Mouse (Mus musculus) kidney, embryonic 16.5 days (tissue): ENCODE results near the gene Ptpdc1. TPM values are rescaled to one million over a fixed set of nuclear protein-coding genes. Genes with fewer than 3 reads are reported as not detected.
A peak's percentile ranks its signal among the peaks of the same experiment; 100 is the strongest.

Experiments used
- ATAC-seq: fragments of 200-750 bp; cut with Nextera tagmentation; 2 replicates; pipeline ENCODE4 v1.8.0; 2017; ENCODE audit warnings: moderate TSS enrichment; ENCODE audit not compliant: low FRiP score, low TSS enrichment
- H3K27ac ChIP-seq: fragments of 300-500 bp; sonication (generic); 2 replicates; pipeline ENCODE4 v1.5.1; 2014; ENCODE audit warnings: low read length
- H3K27me3 ChIP-seq: fragments of 300-500 bp; sonication (generic); 2 replicates; pipeline ENCODE4 v1.6.1; 2014; ENCODE audit warnings: low read length, control low read depth, mixed read lengths; ENCODE audit not compliant: insufficient read depth
- H3K36me3 ChIP-seq: fragments of 300-500 bp; sonication (generic); 2 replicates; pipeline ENCODE4 v1.6.1; 2014; ENCODE audit warnings: low read length, control low read depth, mixed read lengths; ENCODE audit not compliant: insufficient read depth
- H3K4me1 ChIP-seq: fragments of 300-500 bp; sonication (generic); 2 replicates; pipeline ENCODE4 v1.6.1; 2014; ENCODE audit warnings: low read length, control low read depth, mixed read lengths; ENCODE audit not compliant: insufficient read depth
- H3K4me2 ChIP-seq: fragments of 300-500 bp; sonication (generic); replicated peaks from 2 replicates; pipeline ENCODE4 v1.6.1; 2014; ENCODE audit warnings: low read depth, low read length
- H3K4me3 ChIP-seq: fragments of 300-500 bp; sonication (generic); 2 replicates; pipeline ENCODE4 v1.5.1; 2014; ENCODE audit warnings: mild to moderate bottlenecking, low read length
- H3K9ac ChIP-seq: fragments of 300-500 bp; sonication (generic); replicated peaks from 2 replicates; pipeline ENCODE4 v1.6.1; 2014; ENCODE audit warnings: low read length
- H3K9me3 ChIP-seq: fragments of 300-500 bp; sonication (generic); 2 replicates; pipeline ENCODE4 v1.6.1; 2016; ENCODE audit warnings: low read length, control low read depth
- WGBS: fragments of 180-500 bp; shearing (Covaris S2); extraction: QIAGEN DNeasy Blood & Tissue Kit; methylation state at CpG from one replicate; pipeline ENCODE4 v1.1.7; 2014; 5-methylcytosine and 5-hydroxymethylcytosine counted together
- polyA plus RNA-seq: library from polyadenylated mRNA; unstranded; fragments of >200 nt; fragmentation: Nextera tagmentation; extraction: Ambion mirVana; gene quantifications from 2 replicates; pipeline ENCODE4 v1.2.1, GENCODE M21; 2015

Gene Ptpdc1
- polyA plus RNA-seq, 1 experiment from 2014 or later = 12.3 TPM

DNA sequence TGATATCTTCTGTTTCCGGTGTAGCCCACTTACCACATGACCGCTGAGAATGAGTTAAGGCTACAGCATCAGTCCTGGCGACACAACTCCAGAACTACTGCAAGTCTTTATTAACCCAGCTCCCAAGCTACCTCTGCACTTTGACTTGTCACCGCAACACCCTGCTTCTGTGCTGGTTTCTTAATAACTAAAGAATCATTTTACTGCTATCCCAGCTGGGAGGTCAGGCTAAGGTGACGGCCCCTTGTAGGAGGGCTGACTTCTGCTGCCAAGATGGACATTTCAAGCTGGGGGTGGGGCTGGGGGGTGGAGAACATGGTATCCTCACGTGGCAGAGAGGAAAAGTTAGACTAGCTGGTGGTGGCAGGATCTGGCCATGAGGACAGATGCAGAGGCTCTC is 50.7 kb downstream of the Ptpdc1 start:
- Histone ChIP-seq H3K4me3 (no peak overlapping the region), H3K27ac (peak overlapping the region; percentile 69; the same call in 1 of the 2 replicates), H3K36me3 (no peaks in the 10 kb centered on the region), H3K9ac (no peak overlapping the region), H3K4me1 (peaks cover 25% of the 10 kb centered on the region), H3K9me3 (no peaks in the 10 kb centered on the region), H3K4me2 (no peak overlapping the region), H3K27me3 (no peaks in the 10 kb centered on the region)
- ATAC-seq = peak; percentile 47; the same call in 1 of the 2 replicates
- WGBS = 40% methylated on average over 6 of the region's 6 CpGs

DNA sequence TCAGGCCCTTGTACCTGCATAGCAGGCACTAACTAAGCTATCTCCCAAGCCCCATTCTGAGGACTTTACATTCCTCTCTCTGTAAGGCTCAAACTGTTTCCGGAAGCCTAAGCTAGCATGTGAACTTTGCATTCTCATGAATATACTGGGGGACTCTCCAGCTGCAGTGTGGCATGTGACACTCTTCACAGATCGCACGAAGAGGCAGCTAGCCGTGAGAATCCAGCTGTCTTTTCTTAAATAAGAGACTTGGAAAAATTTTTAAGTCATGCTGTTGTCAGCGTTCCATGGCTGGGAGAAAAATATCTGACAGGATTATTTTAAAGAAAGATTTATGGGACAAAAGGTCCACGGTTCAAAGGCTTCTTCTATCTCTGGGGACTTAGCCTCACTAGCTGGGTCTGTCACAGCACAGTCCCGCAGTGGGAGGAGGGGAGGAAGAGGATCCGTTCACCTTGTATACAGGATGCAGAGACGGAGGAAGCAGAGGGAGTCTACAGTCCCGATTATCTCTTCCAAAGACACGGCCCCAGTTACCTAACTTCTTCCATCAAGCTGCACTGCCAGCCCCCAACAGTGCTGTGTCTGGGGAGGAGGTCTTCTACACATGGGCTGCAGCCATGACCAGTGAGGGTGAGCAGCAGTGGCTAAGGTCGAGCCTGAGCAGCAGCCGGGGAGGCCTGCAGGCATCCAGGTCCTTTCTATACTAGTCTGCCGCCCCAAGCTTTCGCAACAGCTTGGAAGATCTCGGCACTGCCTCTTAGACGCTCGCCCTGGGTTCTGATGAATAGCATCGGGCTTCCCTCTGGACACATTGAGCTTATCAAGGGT is 51.7 kb downstream of the Ptpdc1 start:
- Histone ChIP-seq H3K27ac (peak overlapping the region; percentile 69), H3K4me1 (peaks cover 25% of the 10 kb centered on the region), H3K36me3 (no peaks in the 10 kb centered on the region), H3K4me2 (peak overlapping the region; percentile 37), H3K9ac (peak overlapping the region; percentile 23; the same call in 1 of the 2 replicates), H3K4me3 (no peak overlapping the region), H3K27me3 (no peaks in the 10 kb centered on the region), H3K9me3 (no peaks in the 10 kb centered on the region)
- WGBS = 30% methylated on average over 19 of the region's 19 CpGs
- ATAC-seq = peak; percentile 79

DNA sequence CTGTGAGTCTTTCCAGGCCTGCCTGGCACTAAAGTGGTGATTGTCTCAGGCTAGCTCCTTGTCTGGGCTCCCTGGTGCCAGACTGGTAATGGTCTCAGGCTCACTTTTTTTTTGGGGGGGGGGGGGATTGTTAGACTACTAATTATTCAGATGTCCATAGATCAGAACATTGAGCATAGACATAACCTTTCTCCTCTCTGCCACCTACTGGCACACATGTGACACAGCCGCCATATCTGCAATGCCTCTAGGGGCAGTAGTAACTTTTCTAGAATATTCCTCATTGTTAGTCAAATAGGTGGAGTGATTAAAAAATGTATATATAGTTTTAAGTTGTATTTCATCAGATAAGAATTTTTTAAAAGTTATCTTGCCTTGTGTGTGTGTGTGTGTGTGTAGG is 53.3 kb downstream of the Ptpdc1 start:
- no peak for ATAC-seq
- no peak overlapping the region for H3K4me3 ChIP-seq
- peaks cover 22% of the 10 kb centered on the region for H3K4me1 ChIP-seq
- H3K27ac ChIP-seq = no peak overlapping the region
- WGBS = 85% methylated on average over 1 of the region's 1 CpGs
- H3K4me2 ChIP-seq = no peak overlapping the region
- no peak overlapping the region for H3K9ac ChIP-seq
- H3K36me3 ChIP-seq = no peaks in the 10 kb centered on the region
- H3K9me3 ChIP-seq = no peaks in the 10 kb centered on the region
- H3K27me3 ChIP-seq = no peaks in the 10 kb centered on the region

DNA sequence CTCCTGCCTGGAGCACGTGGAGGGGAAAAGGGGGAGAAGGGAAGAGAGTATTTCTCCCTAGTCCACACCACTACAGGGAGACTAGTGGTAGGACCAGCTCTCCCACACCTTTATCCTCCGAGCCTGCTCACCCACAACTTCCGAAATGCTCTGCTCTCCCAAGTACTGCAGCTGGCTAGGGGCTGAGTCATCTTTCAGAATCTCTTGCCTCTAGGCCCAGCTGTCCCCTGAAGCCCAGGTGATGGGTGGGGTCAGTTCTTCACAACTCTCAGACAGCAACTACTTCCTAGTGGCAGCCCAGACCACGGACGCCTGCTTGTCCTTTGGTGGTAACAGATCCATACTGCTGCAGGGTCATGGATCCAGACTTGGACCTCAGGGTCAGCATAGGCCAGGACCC is 54.2 kb downstream of the Ptpdc1 start:
- no peaks in the 10 kb centered on the region for H3K9me3 ChIP-seq
- H3K4me2 ChIP-seq = no peak overlapping the region
- no peak for ATAC-seq
- H3K36me3 ChIP-seq = no peaks in the 10 kb centered on the region
- no peaks in the 10 kb centered on the region for H3K27me3 ChIP-seq
- 79% methylated on average over 5 of the region's 5 CpGs for WGBS
- H3K9ac ChIP-seq = no peak overlapping the region
- H3K4me1 ChIP-seq = peaks cover 24% of the 10 kb centered on the region
- no peak overlapping the region for H3K27ac ChIP-seq
- no peak overlapping the region for H3K4me3 ChIP-seq

DNA sequence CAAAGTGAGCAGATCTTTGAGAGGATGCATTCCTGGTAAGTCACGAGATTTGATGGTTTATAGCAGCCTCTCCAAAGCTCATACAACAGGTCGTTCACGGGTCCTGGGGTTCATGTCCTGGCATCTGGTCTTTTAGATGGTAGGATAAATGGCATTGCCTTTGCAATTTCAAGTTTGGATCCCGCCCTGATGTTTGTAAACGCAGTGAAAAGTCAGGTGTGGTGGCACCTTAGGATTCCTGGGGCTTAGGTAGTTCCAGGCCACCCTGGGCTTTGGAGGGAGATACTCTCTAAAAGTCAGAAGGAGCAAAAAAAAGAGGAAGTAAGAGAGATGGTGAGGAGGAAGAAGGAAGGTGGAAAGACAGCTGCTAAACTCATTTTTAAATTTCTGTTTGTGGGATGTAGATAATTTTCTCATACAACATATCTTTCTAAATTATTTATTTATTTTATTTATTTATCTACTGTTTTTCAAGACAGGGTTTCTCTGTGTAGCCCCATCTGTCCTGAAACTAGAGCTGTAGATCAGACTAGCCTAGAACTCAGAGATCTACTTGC is 55.8 kb downstream of the Ptpdc1 start:
- no peak for ATAC-seq
- no peaks in the 10 kb centered on the region for H3K36me3 ChIP-seq
- no peaks in the 10 kb centered on the region for H3K27me3 ChIP-seq
- no peak overlapping the region for H3K4me2 ChIP-seq
- no peak overlapping the region for H3K9ac ChIP-seq
- no peak overlapping the region for H3K4me3 ChIP-seq
- H3K9me3 ChIP-seq = no peaks in the 10 kb centered on the region
- peaks cover 25% of the 10 kb centered on the region for H3K4me1 ChIP-seq
- H3K27ac ChIP-seq = no peak overlapping the region
- WGBS = 84% methylated on average over 5 of the region's 5 CpGs

DNA sequence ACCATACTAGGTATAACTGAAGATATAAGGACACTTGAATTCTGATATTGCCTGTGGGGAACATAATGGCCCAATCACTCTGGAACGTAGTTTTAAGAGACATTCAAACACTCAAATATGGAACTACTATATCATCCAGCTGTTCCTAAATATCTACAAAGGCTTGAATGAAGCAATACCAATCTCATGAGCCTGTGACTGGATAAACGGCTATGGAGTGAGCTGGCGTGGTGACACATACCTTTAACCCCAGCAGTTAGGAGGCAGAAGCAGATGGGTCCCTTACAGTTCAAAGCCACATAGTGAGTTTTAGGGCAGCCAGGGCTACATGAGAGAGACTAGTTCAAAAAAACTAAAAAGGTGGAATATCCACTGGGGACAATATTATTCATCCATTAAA is 57.8 kb downstream of the Ptpdc1 start:
- Histone ChIP-seq H3K4me3 (no peak overlapping the region), H3K4me1 (peaks cover 9% of the 10 kb centered on the region; the same call in 1 of the 2 replicates), H3K27me3 (no peaks in the 10 kb centered on the region), H3K27ac (no peak overlapping the region; the same call in 1 of the 2 replicates), H3K36me3 (no peaks in the 10 kb centered on the region), H3K4me2 (no peak overlapping the region), H3K9me3 (no peaks in the 10 kb centered on the region), H3K9ac (no peak overlapping the region)
- no peak for ATAC-seq
- 77% methylated on average over 3 of the region's 3 CpGs for WGBS

DNA sequence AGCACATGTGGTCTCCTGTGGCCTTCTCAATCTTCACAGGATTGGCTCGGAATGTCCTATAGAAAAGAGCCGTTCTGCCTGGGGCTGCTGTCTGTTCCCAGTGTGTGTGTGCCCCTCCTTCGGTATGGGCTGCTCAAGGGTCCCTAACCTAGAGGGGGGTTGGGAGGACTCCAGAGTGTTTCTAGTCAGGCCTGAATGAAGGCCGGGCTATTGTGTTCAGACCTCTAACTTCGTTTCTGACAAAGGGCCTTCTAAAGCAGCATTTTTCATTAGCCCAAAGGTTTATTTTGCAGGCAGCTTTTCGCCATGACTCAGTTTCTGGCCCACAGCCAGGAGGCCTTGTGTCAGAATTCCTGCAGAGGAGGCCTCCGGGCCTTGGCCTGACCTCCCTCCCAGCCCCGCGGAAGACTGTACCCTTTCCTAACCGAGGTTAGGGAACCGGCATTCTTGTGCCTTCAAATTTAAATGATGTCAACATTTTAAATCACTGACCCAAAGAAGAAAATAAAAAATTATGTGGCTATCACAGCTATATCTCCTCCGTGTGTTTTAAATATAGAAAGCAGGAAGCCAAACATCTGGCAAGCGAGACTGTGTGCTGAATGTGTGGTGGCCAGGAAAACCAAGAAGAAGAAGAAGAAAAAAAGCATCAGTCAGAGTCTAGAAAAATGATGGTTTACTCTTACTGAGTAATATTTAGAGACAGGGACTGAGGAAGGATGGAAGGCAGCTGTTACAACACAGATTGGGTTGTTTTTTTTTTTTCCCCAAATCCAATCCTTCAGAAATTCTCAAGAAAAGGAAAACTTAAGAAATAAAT is 59.1 kb downstream of the Ptpdc1 start:
- Histone ChIP-seq H3K4me1 (peaks cover 9% of the 10 kb centered on the region; the same call in 1 of the 2 replicates), H3K27ac (peak overlapping the region; percentile 93), H3K4me3 (no peak overlapping the region), H3K9ac (peak overlapping the region; percentile 55), H3K27me3 (no peaks in the 10 kb centered on the region), H3K9me3 (no peaks in the 10 kb centered on the region), H3K4me2 (0 out of 2 replicates have a peak overlapping the region, but pooled peaks have one; percentile 9), H3K36me3 (no peaks in the 10 kb centered on the region)
- WGBS = 27% methylated on average over 13 of the region's 13 CpGs
- ATAC-seq = peak; percentile 90

DNA sequence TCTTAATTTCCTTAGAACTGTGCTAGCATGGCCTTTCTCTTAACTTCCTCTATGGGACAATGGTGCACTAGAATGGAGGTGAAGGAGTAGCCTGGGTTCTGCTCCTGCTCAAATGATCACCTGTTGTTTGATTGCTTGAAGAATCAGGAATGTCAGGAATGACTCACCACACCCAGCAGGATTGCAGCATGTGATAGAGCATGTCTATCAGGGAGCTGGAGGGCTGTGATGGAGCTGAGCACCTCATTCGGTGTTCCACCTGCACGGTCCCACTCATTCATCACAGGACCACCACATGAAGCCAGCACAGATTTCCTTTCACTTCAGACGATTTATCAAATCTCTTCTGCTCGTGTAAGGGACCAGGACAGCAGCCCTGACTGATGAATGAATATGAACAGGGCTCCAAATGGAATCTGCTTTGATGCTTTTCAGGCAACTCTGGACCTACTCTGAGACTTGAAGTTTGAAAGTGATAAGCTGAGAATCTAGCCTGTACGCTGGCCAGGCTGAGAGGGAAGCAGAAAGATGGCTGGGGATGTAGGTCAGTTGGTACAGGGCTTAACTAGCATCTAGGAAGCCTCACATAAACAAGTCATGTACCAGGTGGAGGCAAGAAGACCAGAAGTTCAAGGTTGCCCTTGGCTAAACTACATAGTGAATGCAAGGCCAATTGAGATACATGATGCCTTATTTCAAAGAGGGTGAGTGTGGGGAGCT is 60.4 kb downstream of the Ptpdc1 start:
- Histone ChIP-seq H3K4me1 (peaks cover 9% of the 10 kb centered on the region; the same call in 1 of the 2 replicates), H3K4me2 (no peak overlapping the region), H3K27me3 (no peaks in the 10 kb centered on the region), H3K9me3 (no peaks in the 10 kb centered on the region), H3K9ac (no peak overlapping the region), H3K27ac (no peak overlapping the region), H3K4me3 (no peak overlapping the region), H3K36me3 (no peaks in the 10 kb centered on the region)
- ATAC-seq = no peak
- WGBS = 87% methylated on average over 5 of the region's 5 CpGs

DNA sequence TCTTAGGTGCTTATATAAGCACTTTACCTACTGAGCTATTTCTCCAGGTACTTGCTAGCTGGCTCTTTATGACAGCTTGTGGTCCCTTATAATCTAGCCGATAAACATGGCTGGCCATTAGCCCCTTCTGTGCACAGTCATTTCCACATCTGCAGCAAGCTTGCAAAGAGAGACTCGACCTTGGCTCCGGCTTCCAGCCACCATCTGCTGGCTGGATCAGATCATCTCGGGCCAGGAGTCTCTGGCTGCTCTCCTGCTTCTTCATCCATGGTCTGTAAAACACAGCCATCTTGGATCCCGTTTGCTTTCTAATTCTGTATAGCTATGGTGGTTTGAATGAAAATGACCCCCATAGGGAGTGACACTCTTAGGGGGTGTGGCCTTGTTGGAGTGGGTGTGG is 63.1 kb downstream of the Ptpdc1 start:
- Histone ChIP-seq H3K9me3 (no peaks in the 10 kb centered on the region), H3K9ac (no peak overlapping the region), H3K27me3 (no peaks in the 10 kb centered on the region), H3K4me2 (no peak overlapping the region), H3K36me3 (no peaks in the 10 kb centered on the region), H3K4me3 (no peak overlapping the region), H3K4me1 (peaks cover 9% of the 10 kb centered on the region; the same call in 1 of the 2 replicates), H3K27ac (no peak overlapping the region)
- no peak for ATAC-seq
- 88% methylated on average over 5 of the region's 5 CpGs for WGBS
